Mouse (Mus musculus): ENCODE measurements around the gene Lrrc8c. TPM values are rescaled to one million over a fixed set of nuclear protein-coding genes. Genes with fewer than 3 reads are reported as not detected.

The Lrrc8c gene
- polyA plus RNA-seq, 1 experiment from 2014 or later = 10.9 TPM

GRCm38 (mm10) chr5:105515532-105515931 lies 3.7 kb upstream of the Lrrc8c start:
- no peak for ATAC-seq (ENCODE audit: low FRiP score, low read depth)

GRCm38 (mm10) chr5:105516290-105516689 lies 2.9 kb upstream of the Lrrc8c start:
- Histone ChIP-seq H3K4me1 (peaks cover 6% of the 10 kb centered on the region), H3K36me3 (no peaks in the 10 kb centered on the region), H3K4me2 (replicated peaks) (no peak overlapping the region), H3K27me3 (replicated peaks) (no peaks in the 10 kb centered on the region; the same call in 1 of the 2 replicates), H3K27ac (no peak overlapping the region), H3K9ac (no peak overlapping the region), H3K4me3 (no peak overlapping the region), H3K9me3 (no peaks in the 10 kb centered on the region)
- ATAC-seq (ENCODE audit: low FRiP score, low read depth) = no peak
- 71% methylated on average over 3 of the region's 3 CpGs for WGBS

More at GRCm38 (mm10) chr5:105515532-105515931, 3.7 kb upstream of the Lrrc8c start:
- no peaks in the 10 kb centered on the region for H3K9me3 ChIP-seq
- H3K4me2 ChIP-seq (replicated peaks) = no peak overlapping the region
- H3K9ac ChIP-seq = no peak overlapping the region
- H3K27ac ChIP-seq = no peak overlapping the region
- no peak overlapping the region for H3K4me3 ChIP-seq
- peaks cover 6% of the 10 kb centered on the region for H3K4me1 ChIP-seq
- 75% methylated on average over 6 of the region's 6 CpGs for WGBS
- H3K36me3 ChIP-seq = no peaks in the 10 kb centered on the region
- H3K27me3 ChIP-seq (replicated peaks) = no peaks in the 10 kb centered on the region; the same call in 1 of the 2 replicates

- no peak overlapping the region for H3K27ac ChIP-seq
- 14% methylated on average over 7 of the region's 7 CpGs for WGBS
- no peaks in the 10 kb centered on the region for H3K36me3 ChIP-seq
- H3K27me3 ChIP-seq (replicated peaks) = no peaks in the 10 kb centered on the region; the same call in 1 of the 2 replicates
- H3K4me3 ChIP-seq = peak overlapping the region; percentile 71
- H3K9ac ChIP-seq = peak overlapping the region; percentile 75; the same call in 1 of the 2 replicates
- 0 out of 2 replicates have a peak, but pooled peaks have one; percentile 11 for ATAC-seq (ENCODE audit: low FRiP score, low read depth)
- H3K4me2 ChIP-seq (replicated peaks) = peak overlapping the region; percentile 86
- peaks cover 6% of the 10 kb centered on the region for H3K4me1 ChIP-seq
- no peaks in the 10 kb centered on the region for H3K9me3 ChIP-seq
These were observed 1.1 kb upstream of the Lrrc8c start for GRCm38 (mm10) chr5:105517992-105518625.

GRCm38 (mm10) chr5:105518626-105519095 lies 527 bp upstream of the Lrrc8c start:
- H3K9me3 ChIP-seq = no peaks in the 10 kb centered on the region
- no peaks in the 10 kb centered on the region for H3K36me3 ChIP-seq
- H3K27ac ChIP-seq = no peak overlapping the region; the same call in 1 of the 2 replicates
- H3K4me2 ChIP-seq (replicated peaks) = peak overlapping the region; percentile 86
- peak overlapping the region; percentile 75 for H3K9ac ChIP-seq
- peaks cover 6% of the 10 kb centered on the region for H3K4me1 ChIP-seq
- H3K4me3 ChIP-seq = peak overlapping the region; percentile 71
- no peaks in the 10 kb centered on the region; the same call in 1 of the 2 replicates for H3K27me3 ChIP-seq (replicated peaks)
- WGBS = under 1% methylated on average over 16 of the region's 16 CpGs
- ATAC-seq (ENCODE audit: low FRiP score, low read depth) = peak; percentile 43

- H3K4me1 ChIP-seq = peaks cover 6% of the 10 kb centered on the region
- H3K4me2 ChIP-seq (replicated peaks) = peak overlapping the region; percentile 86
- no peak overlapping the region for H3K27ac ChIP-seq
- H3K9ac ChIP-seq = peak overlapping the region; percentile 75
- WGBS = 4% methylated on average over 5 of the region's 5 CpGs
- H3K4me3 ChIP-seq = peak overlapping the region; percentile 71
- ATAC-seq (ENCODE audit: low FRiP score, low read depth) = peak; percentile 14
- H3K27me3 ChIP-seq (replicated peaks) = no peaks in the 10 kb centered on the region; the same call in 1 of the 2 replicates
- H3K9me3 ChIP-seq = no peaks in the 10 kb centered on the region
- H3K36me3 ChIP-seq = no peaks in the 10 kb centered on the region
These were observed 750 bp downstream of the Lrrc8c start for GRCm38 (mm10) chr5:105519976-105520300.

- H3K4me2 ChIP-seq (replicated peaks) = peak overlapping the region; percentile 86
- ATAC-seq (ENCODE audit: low FRiP score, low read depth) = no peak
- no peak overlapping the region for H3K9ac ChIP-seq
- H3K27me3 ChIP-seq (replicated peaks) = no peaks in the 10 kb centered on the region; the same call in 1 of the 2 replicates
- peak overlapping the region; percentile 71 for H3K4me3 ChIP-seq
- H3K9me3 ChIP-seq = no peaks in the 10 kb centered on the region
- no peaks in the 10 kb centered on the region for H3K36me3 ChIP-seq
- WGBS = 70% methylated on average over 9 of the region's 9 CpGs
- peaks cover 6% of the 10 kb centered on the region for H3K4me1 ChIP-seq
- H3K27ac ChIP-seq = no peak overlapping the region
These were observed 1.3 kb downstream of the Lrrc8c start for GRCm38 (mm10) chr5:105520442-105520965.

- ATAC-seq (ENCODE audit: low FRiP score, low read depth) = no peak
- Histone ChIP-seq H3K4me3 (no peak overlapping the region), H3K27ac (no peak overlapping the region), H3K4me1 (peaks cover 6% of the 10 kb centered on the region; the same call in 1 of the 2 replicates), H3K9me3 (no peaks in the 10 kb centered on the region), H3K9ac (no peak overlapping the region), H3K27me3 (replicated peaks) (no peaks in the 10 kb centered on the region), H3K4me2 (replicated peaks) (no peak overlapping the region), H3K36me3 (peaks cover 6% of the 10 kb centered on the region; the same call in 1 of the 2 replicates)
- 85% methylated on average over 3 of the region's 3 CpGs for WGBS
These were observed 4.3 kb downstream of the Lrrc8c start for GRCm38 (mm10) chr5:105523452-105523851.

GRCm38 (mm10) chr5:105525004-105525403 lies 5.8 kb downstream of the Lrrc8c start:
- no peak overlapping the region for H3K4me3 ChIP-seq
- no peaks in the 10 kb centered on the region for H3K27me3 ChIP-seq (replicated peaks)
- no peak overlapping the region for H3K9ac ChIP-seq
- no peaks in the 10 kb centered on the region for H3K9me3 ChIP-seq
- ATAC-seq (ENCODE audit: low FRiP score, low read depth) = no peak
- no peak overlapping the region for H3K27ac ChIP-seq
- peaks cover 3% of the 10 kb centered on the region; the same call in 1 of the 2 replicates for H3K4me1 ChIP-seq
- no peak overlapping the region for H3K4me2 ChIP-seq (replicated peaks)
- H3K36me3 ChIP-seq = peaks cover 6% of the 10 kb centered on the region; the same call in 1 of the 2 replicates
- 93% methylated on average over 12 of the region's 12 CpGs for WGBS

- H3K27ac ChIP-seq = no peak overlapping the region
- no peak overlapping the region for H3K4me2 ChIP-seq (replicated peaks)
These were observed 7.0 kb downstream of the Lrrc8c start for GRCm38 (mm10) chr5:105526107-105526645.

GRCm38 (mm10) chr5:105526766-105527165 lies 7.6 kb downstream of the Lrrc8c start:
- Histone ChIP-seq H3K4me2 (replicated peaks) (no peak overlapping the region), H3K9ac (no peak overlapping the region), H3K27me3 (replicated peaks) (no peaks in the 10 kb centered on the region), H3K4me3 (no peak overlapping the region), H3K4me1 (no peaks in the 10 kb centered on the region), H3K9me3 (no peaks in the 10 kb centered on the region), H3K36me3 (peaks cover 6% of the 10 kb centered on the region; the same call in 1 of the 2 replicates), H3K27ac (no peak overlapping the region)
- WGBS = 92% methylated on average over 9 of the region's 9 CpGs
- no peak for ATAC-seq (ENCODE audit: low FRiP score, low read depth)

More at GRCm38 (mm10) chr5:105526107-105526645, 7.0 kb downstream of the Lrrc8c start:
- Histone ChIP-seq H3K27me3 (replicated peaks) (no peaks in the 10 kb centered on the region), H3K9ac (no peak overlapping the region), H3K4me3 (no peak overlapping the region), H3K36me3 (peaks cover 6% of the 10 kb centered on the region; the same call in 1 of the 2 replicates), H3K4me1 (no peaks in the 10 kb centered on the region), H3K9me3 (no peaks in the 10 kb centered on the region)
- WGBS = 89% methylated on average over 4 of the region's 4 CpGs
- ATAC-seq (ENCODE audit: low FRiP score, low read depth) = no peak

- Histone ChIP-seq H3K9ac (no peak overlapping the region), H3K36me3 (peaks cover 6% of the 10 kb centered on the region; the same call in 1 of the 2 replicates), H3K27me3 (replicated peaks) (no peaks in the 10 kb centered on the region), H3K4me2 (replicated peaks) (no peak overlapping the region), H3K9me3 (no peaks in the 10 kb centered on the region), H3K27ac (no peak overlapping the region), H3K4me3 (no peak overlapping the region), H3K4me1 (no peaks in the 10 kb centered on the region)
- 94% methylated on average over 23 of the region's 23 CpGs for WGBS
- no peak for ATAC-seq (ENCODE audit: low FRiP score, low read depth)
These were observed 8.5 kb downstream of the Lrrc8c start for GRCm38 (mm10) chr5:105527477-105528331.
